Mouse (Mus musculus): ENCODE results near the gene Abhd15. TPM values are rescaled to one million over a fixed set of nuclear protein-coding genes. Genes with fewer than 3 reads are reported as not detected.

Abhd15 gene
- total RNA-seq, 2 experiments from 2014 or later, result 0.70 to 0.81 TPM

DNA sequence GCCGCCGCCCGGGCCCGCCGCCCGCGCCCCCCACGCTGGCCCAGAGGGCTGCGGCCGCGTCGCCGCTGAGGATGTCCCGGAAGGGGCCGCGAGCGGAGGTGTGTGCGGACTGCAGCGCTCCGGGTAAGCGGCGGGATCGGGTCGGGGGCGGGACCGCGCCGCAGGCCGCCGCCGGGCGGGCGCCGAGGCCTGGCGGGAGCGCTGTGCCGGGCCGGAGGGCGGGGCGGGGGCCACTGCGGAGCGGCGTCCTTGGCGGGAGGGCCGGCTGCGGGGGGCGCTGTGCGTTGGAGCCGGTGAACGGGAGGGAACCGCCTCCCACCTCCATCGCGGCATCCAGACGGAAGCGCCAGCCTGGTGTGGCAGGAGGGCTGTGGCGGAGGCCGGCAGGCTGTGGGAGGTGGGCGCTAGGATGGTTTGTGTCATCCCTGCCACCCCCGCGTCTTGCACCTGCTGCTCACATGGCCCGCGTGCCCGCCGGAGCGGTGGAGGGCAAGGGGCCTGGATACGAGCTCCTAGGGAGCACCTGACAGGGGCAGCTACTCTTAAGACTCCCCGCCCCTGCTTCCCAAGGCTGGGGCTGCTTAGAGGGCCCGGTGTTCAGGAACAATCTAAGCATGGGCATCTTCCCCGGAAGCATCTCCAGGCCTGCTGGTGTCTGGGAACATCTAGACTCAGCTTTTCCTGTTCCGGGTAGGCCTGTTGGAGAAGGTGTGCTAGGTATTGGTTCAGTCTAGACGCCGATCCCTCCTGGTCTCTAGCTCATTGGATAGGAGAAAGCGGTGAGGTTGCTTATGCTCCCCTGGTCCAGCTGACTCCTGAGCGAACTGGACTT is 21.2 kb upstream of the Abhd15 start, which contains the start of gene Git1:
Git1 (plus strand) TSS at position 51 of the 832 bp plus-strand sequence.
- peak; percentile 62 for DNase-seq

DNA sequence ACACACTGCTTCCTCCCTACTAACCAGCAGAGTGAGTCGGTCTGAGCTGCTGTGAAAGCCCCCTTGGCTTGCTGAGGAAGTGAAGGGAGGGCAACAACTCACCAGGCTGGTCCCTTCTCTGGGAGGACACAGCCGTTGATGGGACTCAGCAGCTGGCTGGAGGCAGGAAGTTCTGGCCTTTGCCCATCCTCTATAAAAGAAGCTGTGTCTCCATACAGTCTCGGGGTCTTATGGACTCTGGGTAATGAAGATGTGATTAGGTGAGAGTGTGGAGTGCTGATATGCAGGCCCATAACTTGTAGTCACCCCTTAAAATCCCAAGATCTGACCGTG is 20.6 kb upstream of the Abhd15 start:
- DNase-seq, result no peak

DNA sequence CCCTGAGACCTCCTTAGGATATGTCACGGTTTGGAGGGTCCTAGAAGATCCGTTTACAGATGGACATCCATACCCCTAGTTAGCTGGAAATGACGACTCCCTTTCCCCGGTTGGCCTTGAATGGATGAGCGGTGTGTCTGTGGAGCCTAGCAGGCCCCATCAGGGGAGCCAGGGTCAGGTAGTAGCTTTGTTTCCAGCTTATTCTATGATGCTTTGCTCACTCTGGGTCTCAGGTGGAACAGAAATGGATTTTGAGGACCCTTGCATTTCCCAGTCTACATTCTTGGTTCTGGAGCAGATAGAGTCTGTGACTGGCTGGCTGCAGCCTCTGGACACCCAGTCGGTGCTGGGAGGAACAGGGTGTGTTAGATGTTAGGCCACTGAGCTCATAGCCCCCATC is 20.1 kb upstream of the Abhd15 start:
- DNase-seq, result no peak

DNA sequence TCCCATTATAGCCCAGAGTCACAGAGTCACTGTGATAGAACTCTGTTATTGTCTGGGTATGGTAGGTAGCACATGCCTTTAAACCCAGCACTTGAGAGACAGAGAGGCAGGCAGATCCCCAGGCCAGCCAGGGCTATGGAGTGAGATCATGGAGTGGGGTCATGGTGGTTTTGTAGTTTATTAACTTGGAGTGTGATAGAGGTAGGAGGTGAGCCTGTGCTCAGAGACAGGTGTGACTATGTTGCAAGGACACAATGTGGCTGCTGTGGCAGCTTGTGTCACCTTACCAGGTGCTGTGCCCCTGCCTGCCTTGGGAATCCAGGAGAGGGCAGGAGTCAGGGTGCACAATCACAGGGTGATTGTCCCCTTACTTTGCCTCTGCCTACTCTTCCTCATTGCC is 19.4 kb upstream of the Abhd15 start:
- DNase-seq, result no peak

DNA sequence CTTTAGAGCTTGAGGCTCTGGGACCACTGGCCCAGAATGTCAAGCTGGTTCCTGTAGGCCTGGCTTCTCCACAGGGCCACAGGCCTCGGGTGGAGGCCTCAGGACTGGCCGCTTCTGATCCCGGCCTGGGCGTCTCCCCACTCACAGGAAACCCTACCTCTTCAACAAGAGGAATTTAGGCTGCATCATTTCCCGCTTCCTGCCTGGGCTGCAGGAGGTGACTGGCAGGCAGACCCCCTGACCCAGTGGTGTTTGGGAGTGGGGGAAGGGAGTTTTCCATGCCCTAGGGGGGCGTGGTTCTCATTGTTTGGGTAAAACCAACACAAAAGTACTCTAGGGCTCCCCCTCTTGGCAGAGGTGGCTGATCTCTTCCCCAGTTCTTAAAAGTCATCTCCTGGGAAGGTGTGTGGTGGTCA is 17.6 kb upstream of the Abhd15 start:
- DNase-seq, result no peak

DNA sequence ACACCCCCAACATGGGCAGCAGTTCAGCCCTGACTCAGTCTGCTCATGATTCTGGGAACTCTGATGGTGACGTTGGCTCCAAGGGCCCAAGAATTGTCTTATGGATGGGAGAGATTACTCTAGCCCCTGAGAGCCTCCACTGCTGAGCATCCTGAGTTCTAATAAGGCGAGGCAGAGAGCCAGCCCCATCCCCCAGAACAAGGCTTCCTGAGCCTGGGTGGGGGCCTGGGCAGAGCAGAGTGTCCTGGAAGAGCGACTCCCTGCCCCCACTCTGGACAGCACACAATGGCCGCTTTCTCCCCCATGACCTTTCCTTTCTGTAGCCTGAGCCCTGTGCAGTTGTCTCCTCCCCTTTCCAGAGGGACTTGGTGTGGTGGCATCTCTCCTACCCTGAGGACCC is 17.1 kb upstream of the Abhd15 start:
- DNase-seq, result no peak

DNA sequence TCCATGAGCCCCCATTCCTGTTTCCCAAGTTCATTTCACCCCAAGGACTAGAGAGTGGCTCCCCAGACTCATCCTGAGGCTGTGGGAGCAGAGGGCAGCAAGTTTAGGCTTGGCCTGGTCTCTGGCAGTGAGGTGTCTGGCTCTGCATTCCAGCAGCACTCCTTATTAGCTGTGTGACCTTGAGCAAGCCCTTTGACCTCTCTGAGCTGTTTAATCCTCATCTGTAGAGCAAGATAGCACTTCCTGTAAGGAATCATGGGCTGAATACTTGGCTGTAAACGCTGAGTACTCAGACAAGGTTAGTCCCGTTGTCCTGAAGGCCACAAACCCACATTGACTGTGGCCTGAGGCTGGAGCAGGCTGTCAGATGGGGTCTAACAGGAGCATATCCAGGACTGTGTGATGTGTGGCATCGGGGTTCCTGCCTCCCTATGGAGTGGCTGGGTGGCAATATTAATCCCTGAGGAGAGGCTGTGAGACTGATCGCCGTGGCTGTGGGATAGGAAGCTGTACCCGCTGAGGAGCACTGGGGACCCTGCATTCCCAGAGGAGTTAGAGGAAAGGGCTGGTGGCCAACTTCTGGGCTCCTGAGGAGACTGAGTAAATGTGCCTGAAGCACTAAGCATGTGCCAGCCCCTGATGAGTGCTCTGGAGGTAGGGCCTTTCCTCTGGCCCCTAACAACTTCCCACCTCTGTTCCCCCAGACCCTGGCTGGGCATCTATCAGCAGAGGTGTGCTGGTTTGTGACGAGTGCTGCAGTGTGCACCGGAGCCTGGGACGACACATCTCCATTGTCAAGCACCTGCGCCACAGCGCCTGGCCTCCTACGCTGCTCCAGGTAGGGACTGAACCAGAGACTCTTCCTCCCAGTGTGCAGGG is 16.4 kb upstream of the Abhd15 start:
- no peak for DNase-seq

DNA sequence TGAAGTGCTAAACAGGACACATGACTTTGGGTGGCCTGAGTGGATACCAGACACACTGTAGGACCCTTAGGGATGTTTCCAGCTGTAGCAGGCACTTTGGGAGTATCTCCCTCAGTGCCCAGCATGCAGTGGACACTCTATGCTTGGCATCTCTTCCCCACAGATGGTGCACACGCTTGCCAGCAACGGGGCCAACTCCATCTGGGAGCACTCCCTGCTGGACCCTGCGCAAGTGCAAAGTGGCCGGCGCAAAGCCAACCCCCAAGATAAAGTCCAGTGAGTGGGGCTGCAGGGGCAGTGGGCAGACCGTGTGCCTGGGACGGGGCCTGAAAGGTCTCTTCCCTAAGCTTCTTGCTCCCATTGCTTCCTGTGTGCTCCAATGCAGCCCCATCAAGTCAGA is 15.6 kb upstream of the Abhd15 start:
- DNase-seq, result no peak

DNA sequence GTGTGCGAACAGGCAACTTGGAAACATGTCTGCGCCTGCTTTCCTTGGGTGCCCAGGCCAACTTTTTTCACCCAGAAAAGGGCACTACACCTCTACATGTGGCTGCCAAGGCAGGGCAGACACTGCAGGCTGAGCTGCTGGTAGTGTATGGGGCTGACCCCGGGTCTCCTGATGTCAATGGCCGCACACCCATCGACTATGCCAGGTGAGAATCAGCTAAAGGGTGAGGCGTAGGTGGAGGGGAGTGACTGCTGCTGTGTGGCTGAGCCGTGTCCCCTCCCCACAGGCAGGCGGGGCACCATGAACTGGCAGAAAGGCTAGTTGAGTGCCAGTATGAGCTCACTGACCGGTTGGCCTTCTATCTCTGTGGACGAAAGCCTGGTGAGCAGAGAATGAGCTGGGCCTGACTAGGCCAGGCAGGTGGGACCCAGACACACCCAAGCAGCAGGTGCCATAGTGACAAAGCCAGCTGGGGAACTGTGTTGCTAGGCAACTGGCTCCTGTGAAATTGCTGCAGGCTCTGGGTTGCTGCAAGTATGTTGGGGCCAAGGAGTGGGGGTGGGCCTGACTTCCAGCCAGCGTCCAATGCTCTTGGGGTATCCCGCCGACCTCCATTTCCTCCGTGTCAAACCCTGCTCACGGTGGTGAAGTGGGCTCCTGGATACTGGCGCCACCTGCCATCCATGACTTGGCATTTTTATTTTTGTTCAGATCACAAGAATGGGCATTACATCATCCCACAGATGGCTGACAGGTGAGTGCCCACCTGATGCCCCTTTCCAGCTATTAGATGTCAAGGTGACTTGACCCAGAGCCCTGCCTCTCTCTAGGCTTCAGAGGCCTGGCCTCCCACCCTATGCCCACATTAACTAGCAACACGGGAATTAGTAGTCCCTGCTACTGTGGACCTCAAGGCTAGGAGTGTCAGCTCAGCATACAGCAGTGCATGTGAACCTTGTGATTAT is 14.3 kb upstream of the Abhd15 start:
- DNase-seq, result peak; percentile 4

DNA sequence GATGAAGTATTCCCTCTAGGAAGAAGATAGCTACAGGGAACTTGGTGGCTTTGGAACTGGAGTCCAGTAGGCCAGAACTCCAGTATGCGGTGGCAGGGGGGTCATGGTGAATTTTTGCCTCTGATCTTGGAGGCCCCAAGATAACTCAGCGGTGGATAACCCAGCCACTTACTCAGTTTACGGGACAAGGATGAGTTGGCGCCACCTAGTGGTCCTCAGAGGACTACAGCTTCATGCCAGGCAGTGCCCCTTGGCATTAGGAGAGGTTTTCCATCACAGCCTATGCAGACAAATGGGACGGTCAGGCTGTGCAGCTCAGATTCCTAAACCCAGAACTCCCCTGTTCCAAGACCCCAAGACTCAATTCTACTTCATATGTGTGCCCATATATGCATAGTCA is 13.5 kb upstream of the Abhd15 start:
- peak; percentile 79 for DNase-seq

DNA sequence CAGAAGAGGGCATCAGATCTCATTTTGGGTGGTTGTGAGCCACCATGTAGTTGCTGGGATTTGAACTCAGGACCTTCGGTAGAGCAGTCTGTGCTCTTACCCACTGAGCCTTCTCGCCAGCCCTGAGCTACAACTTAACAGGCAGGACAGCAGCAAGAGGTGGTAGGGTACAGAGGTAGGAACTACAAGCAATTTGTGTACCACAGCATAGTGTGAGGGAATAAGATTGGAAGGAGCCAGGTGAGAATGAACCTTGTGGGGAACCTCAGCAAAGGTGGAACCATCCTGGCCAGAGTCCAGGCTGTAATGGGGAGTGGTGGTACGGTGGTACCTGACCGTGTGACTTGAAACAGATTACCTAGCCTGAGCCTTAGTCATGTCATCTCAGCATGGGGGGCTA is 12.9 kb upstream of the Abhd15 start:
- peak; percentile 5 for DNase-seq

DNA sequence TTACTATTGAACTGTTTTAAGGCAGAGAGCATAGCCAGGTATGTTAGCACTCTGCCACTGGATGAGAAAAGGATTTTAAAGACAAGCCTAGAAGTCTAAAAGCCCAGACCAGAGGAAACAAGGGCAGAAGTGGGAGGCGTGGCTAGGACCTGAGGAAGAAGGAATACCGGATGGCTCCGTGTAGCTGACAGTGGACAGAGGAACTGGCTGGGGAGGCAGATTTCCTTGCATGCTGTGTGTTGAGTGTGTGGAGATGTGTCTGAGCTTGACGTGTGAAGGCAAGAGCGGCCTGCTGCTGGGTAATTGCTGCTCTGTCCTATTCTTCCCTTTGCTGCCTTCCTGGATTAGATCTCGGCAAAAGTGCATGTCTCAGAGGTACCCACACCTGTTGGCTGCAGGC is 12.4 kb upstream of the Abhd15 start:
- DNase-seq, result no peak

DNA sequence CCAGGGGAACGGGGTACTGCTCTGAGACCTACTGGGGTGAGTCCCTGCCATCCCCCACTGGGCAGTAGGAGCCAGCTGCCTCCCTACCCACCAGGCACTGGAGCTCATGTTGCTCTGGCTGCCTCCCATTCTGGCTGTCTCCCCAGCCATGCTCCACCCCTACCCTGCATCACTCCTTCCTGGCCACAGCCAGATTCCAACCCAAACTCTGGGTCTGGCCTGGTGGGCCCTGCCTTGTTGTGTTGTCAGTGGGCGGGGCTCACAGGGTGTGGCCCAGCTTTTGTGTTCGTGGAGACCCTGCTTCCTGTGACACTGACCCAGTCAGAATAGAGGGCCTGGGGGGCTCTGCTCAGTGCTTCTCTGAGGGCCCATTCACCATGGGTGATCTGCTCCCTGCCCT is 11.4 kb upstream of the Abhd15 start:
- DNase-seq, result peak; percentile 56

DNA sequence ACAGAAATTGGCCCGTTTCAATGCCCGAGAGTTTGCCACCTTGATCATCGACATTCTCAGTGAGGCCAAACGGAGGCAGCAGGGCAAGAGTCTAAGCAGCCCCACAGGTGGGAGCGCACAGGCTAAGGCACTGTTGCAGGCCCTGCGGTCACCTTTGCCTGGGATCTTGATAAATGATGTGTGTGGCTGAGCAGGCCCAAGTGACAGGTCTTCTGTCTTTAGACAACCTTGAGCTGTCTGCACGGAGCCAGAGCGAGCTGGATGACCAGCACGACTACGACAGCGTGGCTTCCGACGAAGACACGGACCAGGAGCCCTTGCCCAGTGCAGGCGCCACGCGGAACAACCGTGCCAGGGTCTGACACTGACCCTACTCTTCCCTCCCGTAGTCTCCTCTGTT is 10.5 kb upstream of the Abhd15 start:
- no peak for DNase-seq

DNA sequence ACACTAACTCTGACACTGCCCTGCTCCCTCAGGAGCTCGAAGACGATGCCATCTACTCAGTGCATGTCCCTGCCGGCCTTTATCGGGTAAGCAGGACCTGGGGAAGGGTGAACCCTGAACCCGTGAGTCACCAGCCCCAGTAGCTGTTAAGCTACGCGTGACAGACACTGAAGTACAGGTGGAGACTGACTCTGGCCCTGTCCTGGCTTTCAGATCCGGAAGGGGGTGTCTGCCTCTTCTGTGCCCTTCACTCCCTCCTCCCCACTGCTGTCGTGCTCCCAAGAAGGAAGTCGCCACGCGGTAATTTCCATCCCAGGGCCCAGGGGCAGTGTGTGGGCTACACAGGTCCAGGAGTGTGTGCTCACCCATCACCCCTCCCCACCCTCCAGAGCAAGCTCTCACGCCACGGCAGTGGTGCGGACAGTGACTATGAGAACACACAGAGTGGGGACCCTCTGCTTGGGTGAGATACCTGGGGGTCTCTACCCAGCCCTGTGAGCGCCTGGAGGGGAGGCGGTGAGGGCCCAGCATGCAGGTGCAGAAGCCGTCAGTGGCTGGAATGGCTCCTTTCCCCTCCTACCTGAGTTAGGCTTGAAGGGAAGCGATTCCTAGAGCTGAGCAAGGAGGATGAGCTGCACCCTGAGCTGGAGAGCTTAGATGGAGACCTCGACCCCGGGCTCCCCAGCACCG is 9.5 kb upstream of the Abhd15 start:
- no peak for DNase-seq

DNA sequence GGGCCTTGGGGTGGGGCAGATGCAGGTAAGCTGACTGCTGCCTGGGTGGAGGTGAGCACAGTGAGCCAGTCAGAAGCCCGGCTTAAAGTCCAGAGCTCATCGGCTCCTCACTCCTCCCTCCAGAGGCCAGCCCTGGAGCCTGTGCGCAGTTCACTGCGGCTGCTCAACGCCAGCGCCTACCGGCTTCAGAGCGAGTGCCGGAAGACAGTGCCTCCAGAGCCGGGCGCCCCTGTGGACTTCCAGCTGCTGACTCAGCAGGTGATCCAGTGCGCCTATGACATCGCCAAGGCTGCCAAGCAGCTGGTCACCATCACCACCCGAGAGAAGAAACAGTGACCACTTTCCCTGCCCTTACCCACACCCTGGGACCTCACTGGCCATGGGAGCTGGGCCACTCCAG is 8.6 kb upstream of the Abhd15 start:
- no peak for DNase-seq

DNA sequence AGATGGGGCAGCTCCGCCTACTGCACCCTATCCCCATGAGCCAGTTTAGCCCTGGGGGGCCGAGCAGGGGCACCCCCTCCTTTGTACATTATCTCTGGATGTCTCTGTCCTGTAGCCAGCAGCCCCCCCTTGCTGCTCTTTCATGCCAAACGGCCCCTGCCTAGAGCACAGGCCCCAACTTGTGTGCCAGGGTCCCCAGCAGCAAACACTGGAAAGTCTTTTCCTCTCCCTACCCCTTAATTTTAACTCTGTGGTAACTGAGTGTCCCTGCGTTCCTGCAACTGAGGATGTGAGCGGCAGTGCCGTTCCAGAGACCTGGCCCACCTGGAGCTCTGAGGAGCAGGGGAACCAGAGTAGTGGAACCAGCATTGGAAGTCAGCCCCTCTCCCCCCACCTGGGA is 8.0 kb upstream of the Abhd15 start:
- no peak for DNase-seq

DNA sequence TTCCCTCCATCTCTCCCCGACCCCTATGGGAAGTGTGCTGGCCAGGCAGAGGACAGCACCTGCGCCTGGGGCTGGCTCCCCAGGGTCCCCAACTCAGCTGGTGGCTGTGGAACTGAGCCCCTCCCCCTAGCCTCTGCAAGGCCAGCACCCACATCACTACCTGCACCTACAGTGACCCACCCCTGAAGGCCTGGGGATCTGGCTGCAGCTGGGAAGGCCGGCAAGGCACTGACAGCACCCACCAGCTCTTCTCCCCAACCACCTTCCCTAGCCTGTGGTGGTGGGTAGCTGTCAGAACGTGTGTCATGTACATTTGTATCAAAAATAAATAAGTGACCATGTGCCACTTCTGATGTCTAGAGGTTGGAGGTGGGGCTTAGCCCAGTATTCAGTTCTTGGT is 7.5 kb upstream of the Abhd15 start:
- DNase-seq, result no peak

DNA sequence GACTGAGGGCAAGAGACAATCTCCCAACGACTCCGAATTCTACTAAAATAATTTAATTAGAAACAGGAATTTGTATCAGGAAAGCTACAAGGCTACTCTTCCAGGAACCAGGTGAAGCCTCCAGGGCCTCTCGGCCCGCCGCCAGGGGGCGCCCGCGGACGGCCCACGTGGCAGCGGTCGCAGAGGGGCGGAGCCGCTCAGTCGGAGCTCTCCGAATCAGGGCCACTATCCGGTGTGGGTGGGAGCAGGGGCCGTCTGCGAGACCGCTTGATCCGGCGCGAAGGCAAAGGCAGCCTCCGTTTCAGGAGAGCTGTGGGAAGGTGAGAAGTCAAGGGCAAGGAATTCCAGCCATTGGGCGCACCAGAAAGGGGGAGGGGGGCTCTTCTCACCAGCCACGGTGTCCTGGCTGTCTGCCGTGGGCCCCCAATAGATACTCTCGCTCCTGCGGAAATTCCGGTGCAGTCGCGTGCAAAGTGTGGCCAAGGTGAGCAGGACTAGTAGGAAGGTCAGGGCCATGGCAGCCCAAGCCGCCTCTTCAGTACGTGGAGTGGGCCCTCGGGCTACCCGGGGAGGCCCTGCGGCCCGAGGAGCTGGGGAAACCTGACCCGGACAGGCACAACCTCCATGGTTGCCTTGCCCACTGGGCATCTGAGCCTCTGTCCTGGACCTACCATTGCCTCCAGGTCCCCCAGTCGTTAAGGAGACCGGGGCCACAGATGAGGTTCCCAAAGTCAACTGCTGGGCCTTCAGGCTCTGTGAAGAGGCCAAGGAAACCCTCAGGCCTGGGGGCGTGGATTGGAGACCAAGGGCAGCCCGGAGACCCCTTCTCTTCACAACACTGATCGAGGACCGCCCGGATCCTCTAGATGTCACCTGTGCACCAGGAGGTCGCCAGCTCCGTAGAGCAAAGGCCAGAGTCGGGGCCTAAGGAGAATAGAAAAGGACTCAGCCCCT is 6.6 kb upstream of the Abhd15 start:
- DNase-seq, result peak; percentile 90

DNA sequence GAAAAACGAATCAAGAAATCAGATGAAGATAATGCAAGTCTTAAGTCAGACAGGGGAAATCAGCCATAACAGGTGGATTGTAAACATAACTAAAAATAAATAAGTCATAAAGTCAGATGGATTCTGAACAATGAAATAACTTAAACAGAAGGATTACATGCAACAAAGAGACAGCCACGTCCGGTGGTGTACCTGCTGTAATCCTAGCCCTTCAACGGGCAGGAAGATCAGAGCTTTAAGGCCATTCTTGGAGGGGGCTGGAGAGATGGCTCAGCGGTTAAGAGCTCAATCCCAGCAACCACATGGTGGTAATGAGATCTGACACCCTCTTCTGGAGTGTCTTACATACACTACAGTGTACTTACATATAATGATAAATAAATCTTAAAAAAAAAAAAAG is 3.6 kb upstream of the Abhd15 start:
- DNase-seq, result no peak
